Mouse (Mus musculus) cortical plate, adult 2 months (tissue): ENCODE measurements around the gene Hyal5.

ENCODE experiments used
- CTCF ChIP-seq: fragments of 200-500 bp; IDR thresholded peaks from 2 replicates; pipeline ENCODE4 v1.5.1; 2011; ENCODE audit warnings: mild to moderate bottlenecking, control low read depth, low read length; ENCODE audit not compliant: insufficient read depth; ENCODE audit errors: extremely low read depth
- POLR2A ChIP-seq: fragments of 200-500 bp; IDR thresholded peaks from 2 replicates; pipeline ENCODE4 v1.6.1; 2011; ENCODE audit warnings: mild to moderate bottlenecking, low read length, control low read depth; ENCODE audit not compliant: insufficient read depth; ENCODE audit errors: extremely low read depth

DNA sequence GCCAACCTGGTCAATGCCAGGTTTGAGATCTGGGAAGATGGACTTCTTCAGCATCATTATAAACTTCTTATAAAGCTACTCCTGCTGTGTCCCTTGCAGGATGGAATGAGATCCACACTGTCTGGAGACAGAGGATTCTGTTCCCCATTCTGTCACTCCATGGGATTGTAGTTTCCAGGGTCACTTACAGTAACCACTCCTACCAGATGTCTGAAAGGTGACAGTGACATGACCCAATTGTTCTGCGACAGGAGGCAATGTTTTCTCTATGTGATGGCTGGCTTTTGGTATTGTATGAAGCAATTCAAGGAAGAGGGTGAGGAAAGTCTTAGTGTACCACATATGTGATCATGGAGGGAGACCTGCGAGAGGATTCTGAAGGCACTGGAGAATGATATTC is 50.0 kb downstream of the Hyal5 start:
- no peak for TF ChIP-seq CTCF
- no peak for TF ChIP-seq POLR2A
